Mouse (Mus musculus): ENCODE measurements at regions not wholly inside any gene's neighbourhood (a gene's known extent, or its start where the extent isn't known, plus 50 kb on each side); places are given as distances from the start of the nearest gene placed in this dataset.

GRCm38 (mm10) chr1:23576150-23576549, 178.6 kb upstream of the Ogfrl1 start:
- ChIA-PET CTCF (no interaction called here), POLR2A (no interaction called here)

GRCm38 (mm10) chr1:23589414-23589942, 172.1 kb upstream of the B3gat2 start:
- ChIA-PET POLR2A (no interaction called here), CTCF (no interaction called here)

- CTCF ChIA-PET = no interaction called here
- POLR2A ChIA-PET = no interaction called here
Observed at GRCm38 (mm10) chr1:23602710-23603291, 158.8 kb upstream of the B3gat2 start.

GRCm38 (mm10) chr1:23629366-23629765, 132.2 kb upstream of the B3gat2 start:
- POLR2A ChIA-PET = no interaction called here

GRCm38 (mm10) chr1:23645093-23645492, 116.5 kb upstream of the B3gat2 start:
- CTCF ChIA-PET = no interaction called here

More at GRCm38 (mm10) chr1:23629366-23629765, 132.2 kb upstream of the B3gat2 start:
- CTCF ChIA-PET = no interaction called here

GRCm38 (mm10) chr1:23648875-23649506, 112.6 kb upstream of the B3gat2 start:
- POLR2A ChIA-PET = no interaction called here
- CTCF ChIA-PET = no interaction called here

More at GRCm38 (mm10) chr1:23645093-23645492, 116.5 kb upstream of the B3gat2 start:
- POLR2A ChIA-PET = no interaction called here

GRCm38 (mm10) chr1:23649886-23650285, 111.7 kb upstream of the B3gat2 start:
- ChIA-PET POLR2A (no interaction called here), CTCF (no interaction called here)

GRCm38 (mm10) chr1:23653628-23654027, 107.9 kb upstream of the B3gat2 start:
- ChIA-PET CTCF (no interaction called here), POLR2A (no interaction called here)

- ChIA-PET POLR2A (no interaction called here), CTCF (no interaction called here)
Observed at GRCm38 (mm10) chr1:23655768-23656167, 105.8 kb upstream of the B3gat2 start.

GRCm38 (mm10) chr1:23656302-23656701, 105.3 kb upstream of the B3gat2 start:
- POLR2A ChIA-PET = no interaction called here
- CTCF ChIA-PET = interaction anchor here in 1 of 4 experiments (0.7 kb wide), 1 partner anchor 106 kb away, joined by 5 read pairs; no protein-coding TSS in a partner anchor

GRCm38 (mm10) chr1:23656718-23657117, 104.8 kb upstream of the B3gat2 start:
- ChIA-PET CTCF (interaction anchor here in 1 of 4 experiments (0.7 kb wide), 1 partner anchor 106 kb away, joined by 5 read pairs; no protein-coding TSS in a partner anchor), POLR2A (no interaction called here)

- ChIA-PET POLR2A (no interaction called here), CTCF (no interaction called here)
Observed at GRCm38 (mm10) chr1:23670514-23670913, 91.0 kb upstream of the B3gat2 start.

GRCm38 (mm10) chr1:23674357-23674756, 87.2 kb upstream of the B3gat2 start:
- ChIA-PET CTCF (interaction anchor here in 2 of 4 experiments (1.2 to 1.3 kb wide), 2 partner anchors 10 kb away, joined by 4 to 5 read pairs; no protein-coding TSS in a partner anchor), POLR2A (no interaction called here)

GRCm38 (mm10) chr1:23676301-23676700, 85.3 kb upstream of the B3gat2 start:
- ChIA-PET CTCF (interaction anchor here in 1 of 4 experiments (0.7 kb wide), 1 partner anchor 86 kb away, joined by 3 read pairs; no protein-coding TSS in a partner anchor), POLR2A (no interaction called here)

GRCm38 (mm10) chr1:23689398-23689797, 72.2 kb upstream of the B3gat2 start:
- CTCF ChIA-PET = no interaction called here
- POLR2A ChIA-PET = no interaction called here

GRCm38 (mm10) chr1:23705489-23705888, 56.1 kb upstream of the B3gat2 start:
- CTCF ChIA-PET = interaction anchor here (0.6 to 1.9 kb wide), 9 partner anchors 57 to 466 kb away, joined by 3 to 14 read pairs (median 5); partner anchors contain the start of gene B3gat2 (in 1 of the 4)

GRCm38 (mm10) chr1:23706450-23706849, 55.1 kb upstream of the B3gat2 start:
- CTCF ChIA-PET = interaction anchor here in 2 of 4 experiments (0.7 to 1.6 kb wide), 3 partner anchors 56 to 465 kb away, joined by 3 to 6 read pairs (median 3); partner anchors contain the start of gene B3gat2 (in 1 of the 2)
- POLR2A ChIA-PET = no interaction called here

More at GRCm38 (mm10) chr1:23705489-23705888, 56.1 kb upstream of the B3gat2 start:
- POLR2A ChIA-PET = no interaction called here

Data from embryonic stem cell, embryonic (primary cell).